Mouse (Mus musculus) forebrain, embryonic 13.5 days (tissue): ENCODE measurements around the gene Rrp36. TPM values are rescaled to one million over a fixed set of nuclear protein-coding genes. Genes with fewer than 3 reads are reported as not detected.

Source experiments
- ATAC-seq: fragments of 200-750 bp; cut with Nextera tagmentation; 2 replicates; pipeline ENCODE4 v1.8.0; 2017
- H3K27ac ChIP-seq: fragments of 300-500 bp; sonication (generic); 2 replicates; pipeline ENCODE4 v1.5.1; 2015; ENCODE audit warnings: inconsistent platforms, mild to moderate bottlenecking, moderate library complexity
- H3K27me3 ChIP-seq: fragments of 300-500 bp; sonication (generic); 2 replicates; pipeline ENCODE4 v1.6.1; 2015; ENCODE audit warnings: mild to moderate bottlenecking, inconsistent platforms
- H3K36me3 ChIP-seq: fragments of 300-500 bp; sonication (generic); 2 replicates; pipeline ENCODE4 v1.6.1; 2015; ENCODE audit warnings: mild to moderate bottlenecking, inconsistent platforms; ENCODE audit not compliant: poor library complexity, severe bottlenecking
- H3K4me1 ChIP-seq: fragments of 300-500 bp; sonication (generic); 2 replicates; pipeline ENCODE4 v1.6.1; 2015; ENCODE audit warnings: inconsistent platforms
- H3K4me2 ChIP-seq: fragments of 300-500 bp; sonication (generic); 2 replicates; pipeline ENCODE4 v1.6.1; 2015; ENCODE audit warnings: inconsistent platforms, mild to moderate bottlenecking, moderate library complexity
- H3K4me3 ChIP-seq: fragments of 300-500 bp; sonication (generic); 2 replicates; pipeline ENCODE4 v1.5.1; 2015; ENCODE audit warnings: mild to moderate bottlenecking, inconsistent platforms
- H3K9ac ChIP-seq: fragments of 300-500 bp; sonication (generic); 2 replicates; pipeline ENCODE4 v1.6.1; 2015; ENCODE audit warnings: mild to moderate bottlenecking, inconsistent platforms
- H3K9me3 ChIP-seq: fragments of 300-500 bp; sonication (generic); replicated peaks from 2 replicates; pipeline ENCODE4 v1.6.1; 2016; ENCODE audit warnings: inconsistent platforms
- WGBS: fragments of 180-500 bp; shearing (Covaris S2); methylation state at CpG from one replicate; pipeline ENCODE4 v1.1.7; 2015; 5-methylcytosine and 5-hydroxymethylcytosine counted together
- polyA plus RNA-seq: library from polyadenylated mRNA; unstranded; fragments of >200 nt; fragmentation: Nextera tagmentation; extraction: Ambion mirVana; gene quantifications from 2 replicates; pipeline ENCODE4 v1.2.1, GENCODE M21; 2015

The Rrp36 gene
- polyA plus RNA-seq, 1 experiment from 2014 or later, result 54.5 TPM

DNA sequence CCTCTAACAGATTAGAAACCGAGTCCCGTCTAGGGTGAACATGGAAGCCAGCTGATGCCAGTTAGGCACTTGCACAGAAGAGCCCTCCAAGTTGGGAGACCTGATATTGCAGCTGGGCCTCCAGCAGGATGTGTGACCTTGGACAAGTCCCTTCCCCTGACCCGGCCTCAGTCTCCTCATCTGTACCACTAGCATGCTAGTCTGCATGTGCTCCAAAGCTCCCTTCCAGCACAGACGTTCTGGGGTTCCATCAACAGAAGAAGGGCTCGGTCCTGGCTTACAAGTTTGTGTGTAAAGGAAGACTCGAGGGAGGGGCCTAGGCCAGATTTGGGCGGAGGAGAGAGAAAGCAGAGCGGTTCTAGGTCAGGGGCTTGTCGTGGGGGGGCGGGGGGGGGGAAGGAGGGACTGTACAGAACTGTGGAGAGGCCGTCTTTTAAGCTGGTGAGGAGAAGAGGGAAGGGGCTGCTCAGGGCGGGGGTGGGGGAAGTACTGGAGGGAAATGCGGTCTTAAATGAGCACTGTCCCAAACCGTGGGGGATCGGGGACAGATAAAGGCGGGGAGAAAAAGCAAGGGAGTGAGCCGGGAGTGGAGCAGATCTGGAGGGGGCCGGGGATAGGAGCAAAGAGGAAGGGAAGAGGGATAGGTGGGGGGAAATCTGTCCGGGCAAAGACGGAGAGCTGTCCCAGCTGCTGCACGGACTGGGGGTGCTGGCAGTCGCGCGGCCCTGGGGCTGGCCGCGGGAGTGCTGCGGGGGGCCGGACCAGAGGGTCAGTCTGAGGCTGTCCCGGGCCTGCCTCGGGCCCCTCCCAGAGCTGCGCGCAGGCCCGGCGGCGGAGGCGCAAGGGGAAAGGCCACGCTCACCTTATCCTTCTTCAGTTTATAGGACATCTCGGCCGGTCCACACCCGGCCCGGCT is 30.1 kb upstream of the Rrp36 start:
- 4% methylated on average over 37 of the region's 41 CpGs for WGBS
- peak overlapping the region; percentile 97 for H3K9ac ChIP-seq
- H3K9me3 ChIP-seq, result no peaks in the 10 kb centered on the region
- H3K4me1 ChIP-seq, result peaks cover 36% of the 10 kb centered on the region
- H3K36me3 ChIP-seq, result peaks cover 10% of the 10 kb centered on the region
- peak overlapping the region; percentile 94 for H3K4me3 ChIP-seq
- no peaks in the 10 kb centered on the region for H3K27me3 ChIP-seq
- ATAC-seq, result no peak; the same call in none of the 2 replicates
- peak overlapping the region; percentile 88 for H3K27ac ChIP-seq
- H3K4me2 ChIP-seq, result peak overlapping the region; percentile 69

DNA sequence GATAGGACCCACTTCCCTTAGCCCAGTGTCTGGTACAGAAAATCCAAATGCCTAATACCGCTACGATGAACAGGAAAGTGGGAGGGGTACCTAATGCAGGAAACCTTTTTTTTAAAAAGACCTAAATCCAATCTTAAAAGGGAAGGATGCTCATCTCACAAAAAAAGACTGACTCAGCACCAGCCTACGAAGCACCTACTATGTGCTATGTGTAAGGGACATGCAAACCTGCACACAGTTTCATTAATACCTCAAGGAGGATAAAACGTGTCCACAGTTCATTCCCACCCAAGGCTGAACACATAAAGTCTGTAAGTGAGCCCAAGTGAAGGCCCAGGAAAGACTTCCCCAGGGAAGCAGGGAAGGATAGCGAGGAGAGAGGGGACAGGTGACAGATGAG is 28.4 kb upstream of the Rrp36 start:
- peak overlapping the region; percentile 97 for H3K9ac ChIP-seq
- H3K36me3 ChIP-seq, result peaks cover 24% of the 10 kb centered on the region
- peaks cover 36% of the 10 kb centered on the region for H3K4me1 ChIP-seq
- peak overlapping the region; percentile 69 for H3K4me2 ChIP-seq
- no peaks in the 10 kb centered on the region for H3K27me3 ChIP-seq
- 87% methylated on average over 5 of the region's 5 CpGs for WGBS
- ATAC-seq, result no peak
- H3K9me3 ChIP-seq, result no peaks in the 10 kb centered on the region
- H3K4me3 ChIP-seq, result peak overlapping the region; percentile 94; the same call in 1 of the 2 replicates
- no peak overlapping the region for H3K27ac ChIP-seq

DNA sequence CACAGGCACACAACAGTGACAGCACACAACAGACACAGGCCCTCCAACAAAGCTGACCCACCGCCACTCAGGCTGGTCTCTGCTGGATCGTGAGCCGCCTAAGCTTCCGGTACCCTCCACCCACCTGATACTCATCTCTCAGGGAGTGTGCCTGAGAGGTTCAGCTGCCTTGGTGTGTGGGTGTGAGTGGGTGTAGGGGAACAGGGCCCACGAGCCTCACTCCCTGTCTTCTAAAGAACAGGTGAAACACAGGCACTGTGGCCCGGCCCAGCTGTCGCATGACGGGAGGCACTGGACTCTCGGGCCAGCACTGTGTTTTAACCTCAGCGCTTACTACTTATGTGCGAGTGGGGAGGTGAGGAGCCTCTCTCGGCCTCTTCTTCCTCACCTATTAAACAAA is 27.9 kb upstream of the Rrp36 start:
- H3K27ac ChIP-seq, result no peak overlapping the region
- ATAC-seq, result no peak
- H3K4me2 ChIP-seq, result no peak overlapping the region
- H3K36me3 ChIP-seq, result peaks cover 24% of the 10 kb centered on the region
- no peak overlapping the region for H3K4me3 ChIP-seq
- no peaks in the 10 kb centered on the region for H3K27me3 ChIP-seq
- H3K9me3 ChIP-seq, result no peaks in the 10 kb centered on the region
- peak overlapping the region; percentile 23; the same call in 1 of the 2 replicates for H3K9ac ChIP-seq
- WGBS, result 89% methylated on average over 12 of the region's 12 CpGs
- H3K4me1 ChIP-seq, result peaks cover 36% of the 10 kb centered on the region

DNA sequence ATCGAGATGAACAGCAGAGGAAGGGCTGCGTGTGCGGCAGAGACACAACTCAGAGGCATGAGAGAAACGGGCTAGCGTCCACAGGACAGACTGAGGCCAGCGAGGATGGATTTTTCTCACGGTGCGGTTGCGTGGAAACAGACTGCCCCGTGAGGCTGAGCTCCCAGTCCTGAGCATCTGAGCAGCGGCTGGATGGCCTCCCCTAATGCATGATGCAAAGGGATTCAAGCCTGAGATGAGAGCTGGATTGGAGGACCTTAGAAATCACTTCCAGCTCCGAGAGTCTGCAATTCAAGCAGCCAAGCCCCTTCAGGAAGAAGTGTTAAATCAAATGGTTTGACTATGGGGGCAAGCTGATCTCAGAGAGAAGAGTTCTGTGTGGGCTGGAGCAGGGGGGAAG is 27.3 kb upstream of the Rrp36 start:
- no peaks in the 10 kb centered on the region for H3K9me3 ChIP-seq
- no peak overlapping the region for H3K27ac ChIP-seq
- peaks cover 36% of the 10 kb centered on the region for H3K4me1 ChIP-seq
- H3K4me3 ChIP-seq, result no peak overlapping the region
- H3K27me3 ChIP-seq, result no peaks in the 10 kb centered on the region
- WGBS, result 79% methylated on average over 12 of the region's 12 CpGs
- ATAC-seq, result no peak
- peak overlapping the region; percentile 41; the same call in 1 of the 2 replicates for H3K9ac ChIP-seq
- H3K4me2 ChIP-seq, result no peak overlapping the region
- peaks cover 24% of the 10 kb centered on the region for H3K36me3 ChIP-seq

DNA sequence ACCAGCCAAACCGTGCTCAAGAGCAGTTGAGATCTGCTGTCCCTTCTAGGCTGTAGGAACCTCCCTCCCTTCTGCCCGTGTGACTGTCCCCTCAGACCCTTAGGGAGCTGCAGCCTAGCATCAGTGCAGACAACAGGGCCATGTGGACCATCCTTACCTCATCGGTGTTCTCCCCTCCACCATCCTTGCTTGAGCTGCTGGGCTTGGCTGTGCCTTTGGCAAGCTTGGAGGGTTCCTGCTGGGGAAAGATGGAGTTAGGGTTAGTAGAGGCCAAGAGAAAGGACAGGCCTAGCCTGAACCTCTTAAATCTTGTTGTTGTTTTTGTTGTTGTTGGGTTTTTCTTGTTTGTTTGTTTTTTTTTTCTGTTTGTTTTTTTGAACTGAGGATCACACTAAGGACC is 25.8 kb upstream of the Rrp36 start:
- no peaks in the 10 kb centered on the region for H3K9me3 ChIP-seq
- ATAC-seq, result no peak
- H3K27ac ChIP-seq, result no peak overlapping the region

DNA sequence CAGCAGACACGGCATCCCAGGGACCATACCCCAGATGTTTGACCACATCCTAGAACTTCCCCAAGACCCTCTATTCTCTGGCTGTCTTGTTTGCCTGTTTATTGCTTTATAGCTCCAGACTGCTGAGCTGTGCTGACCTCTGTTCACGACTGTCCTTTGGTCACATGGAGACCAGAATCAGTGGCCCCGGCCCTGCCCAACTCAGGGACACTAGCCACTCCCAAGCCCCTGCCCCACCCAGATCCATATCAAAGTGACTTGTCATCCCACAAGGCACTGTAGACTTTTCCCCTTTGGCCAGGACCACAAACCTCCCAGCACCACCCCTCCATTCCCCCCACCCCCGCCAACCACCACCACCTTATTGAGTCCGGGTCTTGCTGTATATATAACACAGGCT is 25.1 kb upstream of the Rrp36 start:
- Histone ChIP-seq H3K9me3 (no peaks in the 10 kb centered on the region), H3K4me1 (peaks cover 31% of the 10 kb centered on the region), H3K27me3 (no peaks in the 10 kb centered on the region), H3K4me2 (no peak overlapping the region), H3K27ac (no peak overlapping the region), H3K36me3 (peaks cover 33% of the 10 kb centered on the region), H3K9ac (no peak overlapping the region), H3K4me3 (no peak overlapping the region)
- ATAC-seq, result no peak
- 92% methylated on average over 5 of the region's 5 CpGs for WGBS

More for the DNA sequence above, 25.8 kb upstream of the Rrp36 start:
- H3K27me3 ChIP-seq, result no peaks in the 10 kb centered on the region
- 89% methylated on average over 3 of the region's 3 CpGs for WGBS
- no peak overlapping the region for H3K4me3 ChIP-seq
- peaks cover 31% of the 10 kb centered on the region for H3K4me1 ChIP-seq
- no peak overlapping the region for H3K9ac ChIP-seq
- H3K36me3 ChIP-seq, result peaks cover 33% of the 10 kb centered on the region
- H3K4me2 ChIP-seq, result no peak overlapping the region

- H3K9me3 ChIP-seq, result no peaks in the 10 kb centered on the region
- no peak overlapping the region for H3K9ac ChIP-seq
- no peaks in the 10 kb centered on the region for H3K27me3 ChIP-seq
- no peak for ATAC-seq
- H3K4me3 ChIP-seq, result no peak overlapping the region
- H3K36me3 ChIP-seq, result peaks cover 34% of the 10 kb centered on the region
- no peak overlapping the region for H3K27ac ChIP-seq
- 94% methylated on average over 6 of the region's 6 CpGs for WGBS
- peaks cover 24% of the 10 kb centered on the region for H3K4me1 ChIP-seq
- H3K4me2 ChIP-seq, result no peak overlapping the region
These were observed 24.4 kb upstream of the Rrp36 start for GRCm38 (mm10) chr17:46698515-46698914.

DNA sequence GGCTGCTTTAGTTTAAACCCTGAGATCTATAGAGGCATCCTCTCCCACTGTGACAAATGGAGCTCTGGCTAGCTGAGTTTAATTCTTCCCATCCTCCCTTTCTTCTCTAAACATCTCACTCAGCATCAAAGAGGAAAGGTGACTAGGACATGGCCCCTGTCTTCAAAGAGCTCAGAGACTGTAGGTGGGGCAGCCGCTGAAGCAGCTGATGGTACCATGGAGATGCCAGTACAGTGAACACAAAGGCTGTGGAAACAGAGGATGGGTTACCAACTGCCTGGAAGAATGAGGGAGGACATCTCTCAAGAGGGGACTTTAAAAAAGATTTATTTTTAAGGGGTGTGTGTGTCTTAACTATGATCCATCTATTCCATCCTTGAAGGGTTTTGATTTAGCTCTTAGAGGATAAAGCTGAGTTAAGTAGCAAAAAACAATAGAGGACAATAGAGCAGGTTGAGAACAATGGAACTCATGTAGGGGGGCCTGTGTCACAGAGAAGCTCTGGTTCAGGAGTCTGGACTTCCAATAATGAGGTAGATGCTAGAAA is 20.4 kb upstream of the Rrp36 start:
- peaks cover 45% of the 10 kb centered on the region for H3K36me3 ChIP-seq
- WGBS, result 81% methylated on average over 1 of the region's 1 CpGs
- ATAC-seq, result no peak

GRCm38 (mm10) chr17:46691390-46691789 is 17.2 kb upstream of the Rrp36 start:
- Histone ChIP-seq H3K4me1 (no peaks in the 10 kb centered on the region), H3K36me3 (peaks cover 43% of the 10 kb centered on the region), H3K9me3 (no peaks in the 10 kb centered on the region), H3K27ac (no peak overlapping the region), H3K9ac (no peak overlapping the region), H3K4me3 (no peak overlapping the region), H3K27me3 (no peaks in the 10 kb centered on the region), H3K4me2 (no peak overlapping the region)
- WGBS, result 89% methylated on average over 2 of the region's 2 CpGs
- no peak for ATAC-seq

More for the DNA sequence above, 20.4 kb upstream of the Rrp36 start:
- Histone ChIP-seq H3K4me3 (no peak overlapping the region), H3K4me2 (no peak overlapping the region), H3K4me1 (no peaks in the 10 kb centered on the region), H3K9me3 (no peaks in the 10 kb centered on the region), H3K27me3 (no peaks in the 10 kb centered on the region), H3K27ac (no peak overlapping the region), H3K9ac (no peak overlapping the region)

DNA sequence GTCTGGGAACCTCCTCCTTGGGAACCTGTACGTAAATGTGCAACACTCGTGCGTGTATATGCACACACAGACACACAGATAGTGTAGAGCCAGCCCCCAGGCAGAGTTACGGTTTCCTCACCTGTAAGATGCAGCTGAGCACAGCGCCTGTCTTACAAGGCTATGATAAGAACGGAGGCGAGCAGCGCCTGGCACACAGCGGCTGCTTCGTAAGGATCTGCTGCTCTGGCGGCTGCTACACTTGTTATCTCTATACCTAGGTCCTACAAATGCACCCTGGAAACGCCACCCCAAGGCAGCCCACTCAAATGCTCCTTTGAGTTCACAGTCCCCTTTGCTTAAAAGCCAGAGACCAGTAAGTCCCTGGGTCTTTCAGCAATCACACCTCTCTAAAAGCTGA is 16.5 kb upstream of the Rrp36 start:
- Histone ChIP-seq H3K27me3 (no peaks in the 10 kb centered on the region), H3K27ac (no peak overlapping the region), H3K4me3 (no peak overlapping the region), H3K4me1 (no peaks in the 10 kb centered on the region), H3K36me3 (peaks cover 43% of the 10 kb centered on the region), H3K9ac (no peak overlapping the region), H3K9me3 (no peaks in the 10 kb centered on the region), H3K4me2 (no peak overlapping the region)
- 94% methylated on average over 12 of the region's 12 CpGs for WGBS
- ATAC-seq, result no peak

- Histone ChIP-seq H3K27ac (no peak overlapping the region), H3K27me3 (no peaks in the 10 kb centered on the region), H3K4me3 (no peak overlapping the region), H3K9me3 (no peaks in the 10 kb centered on the region), H3K36me3 (peaks cover 55% of the 10 kb centered on the region), H3K9ac (no peak overlapping the region), H3K4me1 (peaks cover 9% of the 10 kb centered on the region), H3K4me2 (no peak overlapping the region)
- WGBS, result 90% methylated on average over 6 of the region's 6 CpGs
- ATAC-seq, result no peak
These were observed 11.8 kb upstream of the Rrp36 start for GRCm38 (mm10) chr17:46685913-46686312.

DNA sequence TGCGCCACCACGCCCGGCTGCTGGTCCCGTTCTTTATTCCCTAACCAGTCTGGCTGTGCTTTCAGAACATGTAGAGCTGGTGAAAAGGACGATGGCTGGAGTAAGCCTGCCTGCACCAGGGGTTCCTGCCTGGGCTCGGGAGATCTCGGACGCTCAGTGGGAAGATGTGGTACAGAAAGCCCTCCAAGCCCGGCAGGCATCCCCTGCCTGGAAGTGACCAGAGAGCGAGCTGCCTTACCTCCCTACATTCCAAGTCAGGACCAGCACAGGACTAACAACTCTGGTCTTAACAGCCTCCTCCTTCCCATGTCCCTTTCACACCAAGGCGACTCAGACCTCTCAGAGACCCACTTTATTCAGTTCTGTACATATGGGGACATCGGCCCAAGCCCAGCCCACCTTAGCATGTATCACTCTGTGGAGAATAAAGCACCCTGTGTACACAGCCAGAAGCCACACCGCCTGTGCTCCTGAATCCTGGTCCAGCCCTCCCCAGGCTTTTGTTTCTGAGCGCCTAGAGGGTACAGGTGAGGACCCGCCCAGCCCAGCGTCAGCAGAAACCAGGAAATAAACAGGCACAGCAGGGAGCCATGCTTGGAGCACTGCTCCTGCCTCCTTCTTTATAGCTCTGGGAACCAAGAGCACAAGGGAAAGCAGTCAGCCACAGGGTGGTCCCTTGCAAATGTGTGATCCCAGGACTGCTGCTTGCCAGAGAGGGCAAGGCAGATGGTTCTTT is 8.7 kb upstream of the Rrp36 start:
- WGBS, result 77% methylated on average over 16 of the region's 16 CpGs
- Histone ChIP-seq H3K36me3 (peaks cover 61% of the 10 kb centered on the region), H3K9ac (no peak overlapping the region), H3K27me3 (no peaks in the 10 kb centered on the region), H3K9me3 (no peaks in the 10 kb centered on the region), H3K4me2 (no peak overlapping the region), H3K4me3 (no peak overlapping the region), H3K27ac (no peak overlapping the region), H3K4me1 (peaks cover 32% of the 10 kb centered on the region)
- no peak for ATAC-seq
